Mouse (Mus musculus): ENCODE results near the gene Kcnj8. TPM values are rescaled to one million over a fixed set of nuclear protein-coding genes. Genes with fewer than 3 reads are reported as not detected.

Gene Kcnj8
- 0.12 TPM for polyA plus RNA-seq (2017; shearing (Covaris generic))

GRCm38 (mm10) chr6:142571055-142571618 lies at the start of gene Kcnj8:
Gene Kcnj8 (minus strand): TSS chr6:142571614.

Other genes starting within 250 kb of the Kcnj8 start
- gene Slco1a5, start 248.6 kb downstream of the Kcnj8 start, polyA plus RNA-seq (2017; shearing (Covaris generic)), result not detected
- gene Pyroxd1, start 226.0 kb downstream of the Kcnj8 start, polyA plus RNA-seq (2017; shearing (Covaris generic)), result 27.8 TPM
- 49.7 TPM for gene Recql, start 184.5 kb downstream of the Kcnj8 start, polyA plus RNA-seq (2017; shearing (Covaris generic))
- gene Golt1b, start 184.4 kb downstream of the Kcnj8 start, polyA plus RNA-seq (2017; shearing (Covaris generic)), result 24.9 TPM
- 0.74 TPM for gene Spx, start 158.2 kb downstream of the Kcnj8 start, polyA plus RNA-seq (2017; shearing (Covaris generic))
- not detected for gene Gys2, start 98.5 kb downstream of the Kcnj8 start, polyA plus RNA-seq (2017; shearing (Covaris generic))
- 158 TPM for gene Ldhb, start 63.7 kb downstream of the Kcnj8 start, polyA plus RNA-seq (2017; shearing (Covaris generic))
- not detected for gene Abcc9, start 130.7 kb upstream of the Kcnj8 start, polyA plus RNA-seq (2017; shearing (Covaris generic))
- 8.0 TPM for gene Cmas, start 185.1 kb upstream of the Kcnj8 start, polyA plus RNA-seq (2017; shearing (Covaris generic))
- gene Sult6b2, start 232.9 kb upstream of the Kcnj8 start, polyA plus RNA-seq (2017; shearing (Covaris generic)), result not detected

Measured in CD4-positive, CD25-positive, alpha-beta regulatory T cell, adult 9 weeks (primary cell).